Mouse (Mus musculus): ENCODE data around the gene Oaz2.

Oaz2 gene

DNA sequence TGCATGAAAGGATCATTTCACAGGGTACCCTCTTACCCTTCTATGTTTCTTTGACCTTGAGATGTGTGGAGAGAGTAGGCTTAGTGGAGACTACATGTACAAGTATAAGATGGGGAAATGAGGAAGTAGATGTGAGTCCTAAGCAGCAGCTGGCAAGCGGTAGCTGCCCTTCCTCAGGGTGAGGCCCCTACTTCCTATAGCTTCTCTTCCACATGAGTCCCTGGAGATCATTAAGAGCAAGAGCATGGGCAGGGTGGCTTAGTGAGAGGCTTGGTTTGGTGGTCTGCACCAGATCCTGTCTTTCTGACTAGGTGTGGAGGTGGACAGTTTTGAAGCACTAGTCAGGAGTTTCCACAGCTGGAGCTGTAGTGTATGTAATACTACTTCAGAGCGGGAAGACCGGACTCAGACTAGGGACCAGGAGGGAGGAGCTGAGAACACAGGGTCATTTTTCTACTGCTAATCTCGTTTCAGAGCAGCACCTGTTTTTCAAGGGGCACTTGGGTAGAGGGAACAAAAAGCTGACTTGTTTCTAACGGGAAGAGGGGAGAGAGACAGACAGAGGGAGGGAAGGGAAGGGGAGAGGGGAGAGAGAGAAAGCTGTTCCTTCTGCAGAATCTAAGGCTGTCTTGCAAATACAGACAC, 25.3 kb downstream of the Oaz2 start:
- DNase-seq (ENCODE audit: low spot score): no peak

DNA sequence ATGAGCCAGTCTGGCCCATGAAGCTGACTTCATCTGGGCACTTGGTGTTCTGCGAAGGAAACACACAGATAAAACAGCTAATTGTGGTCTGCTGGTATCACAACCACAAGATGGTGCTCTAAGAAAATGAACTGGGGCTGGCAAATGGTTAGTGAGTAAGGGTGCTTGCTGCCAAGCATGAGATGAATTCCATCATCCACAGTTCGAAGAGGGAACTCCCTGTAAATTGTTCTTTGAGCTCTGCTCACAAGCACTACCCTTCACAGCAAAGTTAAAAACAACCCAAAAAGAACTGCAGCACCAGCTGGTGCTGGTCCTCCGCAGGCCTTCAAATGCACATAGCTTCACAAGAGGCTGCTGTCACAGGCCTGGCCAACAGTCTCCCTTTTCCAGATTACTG, 27.8 kb downstream of the Oaz2 start:
- peak; percentile 68 for DNase-seq (ENCODE audit: low spot score)

- DNase-seq (ENCODE audit: low spot score): peak; percentile 71
Measured at GRCm38 (mm10) chr9:65696337-65696736, 28.5 kb downstream of the Oaz2 start.

- no peak for DNase-seq (ENCODE audit: low spot score)
Measured at GRCm38 (mm10) chr9:65697356-65697755, 29.6 kb downstream of the Oaz2 start.

DNA sequence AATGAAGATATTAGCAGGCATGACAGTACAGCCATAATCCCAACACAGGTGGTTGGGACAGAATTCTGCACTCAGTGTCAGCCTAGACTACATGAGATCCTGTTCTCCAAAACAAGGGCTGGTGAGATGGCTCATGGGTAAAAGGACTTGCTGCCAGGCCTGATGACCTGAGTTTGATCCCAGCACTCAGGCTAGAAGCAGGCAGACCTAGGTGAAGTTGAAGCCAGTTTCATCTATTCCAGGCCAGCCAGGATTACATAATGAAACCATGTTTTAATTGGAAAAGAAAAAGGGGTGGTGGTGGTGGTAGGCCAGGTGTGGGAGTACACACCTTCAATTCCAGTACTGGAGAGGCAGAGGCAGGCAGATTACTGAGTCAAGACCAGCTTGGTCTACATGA, 30.2 kb downstream of the Oaz2 start:
- DNase-seq (ENCODE audit: low spot score): no peak

GRCm38 (mm10) chr9:65700504-65700903, 32.7 kb downstream of the Oaz2 start:
- no peak for DNase-seq (ENCODE audit: low spot score)

GRCm38 (mm10) chr9:65702286-65702685, 34.5 kb downstream of the Oaz2 start:
- peak; percentile 49 for DNase-seq (ENCODE audit: low spot score)

- DNase-seq (ENCODE audit: low spot score): no peak
Measured at GRCm38 (mm10) chr9:65703241-65703640, 35.4 kb downstream of the Oaz2 start.

DNA sequence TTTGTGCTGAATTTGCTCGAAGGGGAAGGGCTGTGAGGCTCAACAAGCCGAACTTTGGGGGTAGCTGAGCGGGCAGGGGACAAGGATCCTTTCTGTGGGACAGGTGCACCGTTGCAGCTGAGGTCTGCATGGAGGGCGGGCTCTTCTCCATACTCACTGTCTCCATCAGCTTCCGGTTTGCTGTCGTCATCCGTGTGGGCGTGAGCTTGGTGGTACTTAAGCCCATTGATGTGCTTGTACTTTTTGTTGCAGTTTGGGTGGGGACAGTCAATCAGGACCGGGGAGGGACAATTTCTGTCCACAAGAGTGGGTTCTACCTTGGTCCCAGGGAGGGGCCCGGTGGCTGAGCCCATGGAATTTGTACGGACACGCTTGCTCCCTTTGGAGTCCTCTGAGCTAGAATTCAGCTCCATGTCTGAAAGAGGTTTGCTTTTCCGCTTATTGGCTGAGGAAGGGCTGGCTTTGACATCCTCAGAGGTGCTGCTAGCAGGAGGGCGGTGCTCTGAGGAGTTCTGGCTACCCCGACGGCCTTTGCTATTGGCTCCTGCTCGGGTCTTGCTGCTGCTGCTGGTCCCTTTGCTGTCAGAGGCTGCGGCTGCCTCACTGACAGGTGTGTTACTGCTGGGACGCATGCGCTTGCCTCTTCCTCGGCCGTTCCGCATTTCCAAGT, 36.3 kb downstream of the Oaz2 start:
- DNase-seq (ENCODE audit: low spot score): no peak

- DNase-seq (ENCODE audit: low spot score): no peak
Measured at GRCm38 (mm10) chr9:65718195-65718594, 50.4 kb downstream of the Oaz2 start.

DNA sequence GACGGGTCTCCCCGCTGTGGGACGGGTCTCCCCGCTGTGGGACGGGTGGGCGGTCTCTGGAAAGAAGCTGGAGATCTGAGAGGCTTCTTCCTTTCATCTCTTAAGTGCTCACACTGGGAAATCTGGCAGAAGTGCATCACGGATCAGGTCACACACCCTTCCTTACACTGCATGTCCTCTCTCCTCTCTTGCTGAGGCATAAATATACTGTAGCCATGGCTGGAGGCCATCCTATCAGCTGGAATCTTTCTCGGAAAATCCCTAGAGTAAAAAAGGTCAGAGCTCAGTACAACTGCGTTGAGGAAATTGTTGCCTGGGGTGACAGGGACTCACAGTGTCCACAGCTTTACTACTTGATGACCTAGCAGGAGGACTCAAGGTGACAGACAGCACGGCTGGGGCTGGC, 53.4 kb downstream of the Oaz2 start:
- DNase-seq (ENCODE audit: low spot score): peak; percentile 24

DNA sequence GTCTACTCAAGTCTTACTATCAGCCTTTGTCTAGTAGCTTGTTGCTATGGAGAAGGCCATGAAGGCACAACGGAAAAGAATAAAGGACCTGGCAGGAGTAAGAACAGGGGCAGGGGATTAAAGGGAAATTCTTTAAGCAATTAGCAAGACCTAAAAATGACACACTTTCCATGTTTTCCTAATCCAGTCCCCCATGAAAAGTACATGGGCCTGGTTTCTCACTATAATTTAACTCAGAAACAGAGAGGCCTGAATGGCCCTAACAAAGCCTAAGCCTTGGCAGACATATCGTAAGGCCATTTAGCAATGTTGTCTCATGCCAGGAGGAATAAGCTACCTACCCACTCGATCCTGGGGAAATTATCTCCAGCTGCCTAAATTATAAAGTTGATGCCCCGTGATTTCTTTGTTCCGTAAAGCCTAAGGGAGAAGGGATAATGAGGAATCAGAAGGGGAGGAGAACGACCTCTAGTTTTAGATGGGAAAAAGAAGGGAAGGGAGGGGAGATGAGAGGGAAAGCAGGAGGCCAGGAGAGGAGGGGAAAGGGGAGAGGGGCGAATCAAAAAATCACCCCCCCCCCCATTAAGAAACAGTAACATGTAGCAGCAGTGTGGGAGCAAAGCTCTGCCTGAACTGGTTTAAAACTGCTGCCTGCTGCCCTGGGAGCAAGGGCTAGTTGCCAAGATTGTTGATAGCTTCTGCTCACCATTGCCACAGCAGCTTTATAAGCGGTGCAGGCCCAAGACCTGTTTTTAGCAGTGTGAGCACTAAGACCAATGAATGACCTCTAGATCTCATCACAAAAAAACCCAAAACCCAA, 56.9 kb downstream of the Oaz2 start:
- DNase-seq (ENCODE audit: low spot score): peak; percentile 51

DNA sequence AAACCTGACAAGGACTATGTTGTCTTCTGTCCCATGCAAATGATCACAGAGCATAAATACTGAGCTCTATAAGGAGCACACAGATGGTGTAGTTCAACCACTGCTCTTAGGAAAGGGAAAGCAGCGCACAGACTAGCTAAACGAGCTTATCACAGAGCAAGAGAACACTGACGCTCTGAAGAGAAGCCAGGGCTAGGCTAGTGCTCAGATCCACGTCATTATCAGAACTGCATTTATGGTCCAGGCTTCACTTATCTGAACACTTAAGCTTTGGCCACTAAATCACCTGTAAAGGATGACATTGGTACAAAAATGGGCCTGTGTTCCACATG, 57.5 kb downstream of the Oaz2 start:
- DNase-seq (ENCODE audit: low spot score): no peak

DNA sequence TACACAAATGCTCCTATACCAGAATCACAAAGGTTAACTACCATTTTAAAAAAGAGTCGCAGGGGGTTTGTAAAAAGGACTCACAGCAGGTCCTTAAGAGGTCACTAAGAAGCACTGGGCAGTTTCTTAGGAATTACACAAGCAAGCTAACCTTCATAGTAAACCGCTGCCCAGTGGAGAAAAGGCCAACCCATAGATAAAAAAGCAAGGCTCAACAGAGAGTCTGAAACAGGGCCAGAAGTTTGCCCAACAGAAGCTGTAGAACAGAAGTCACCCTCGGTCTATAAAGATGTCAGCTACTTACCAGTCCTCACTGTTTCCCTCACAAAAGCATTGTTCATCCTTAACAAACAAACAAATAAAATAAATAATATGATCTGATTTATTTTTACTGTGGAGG, 58.6 kb downstream of the Oaz2 start:
- DNase-seq (ENCODE audit: low spot score): no peak

DNA sequence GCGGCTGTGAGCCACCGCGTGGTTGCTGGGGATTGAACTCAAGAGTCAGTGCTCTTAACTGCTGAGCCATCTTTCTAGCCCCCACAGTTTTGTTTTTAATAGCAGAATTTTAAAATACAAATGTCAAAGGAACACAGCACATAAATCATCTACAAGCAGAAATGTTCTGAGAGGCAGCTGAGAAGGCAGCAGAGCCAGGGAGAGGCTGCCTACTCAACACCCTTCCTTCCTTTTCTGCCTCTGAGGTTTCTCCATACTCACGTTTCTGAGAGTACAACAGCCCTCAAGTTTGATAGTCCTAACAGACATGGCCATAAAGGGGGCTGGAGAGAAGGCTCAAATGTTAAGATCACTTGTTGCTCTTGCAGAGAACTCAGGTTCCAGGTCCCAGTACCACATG, 59.7 kb downstream of the Oaz2 start:
- DNase-seq (ENCODE audit: low spot score): no peak

GRCm38 (mm10) chr9:65728588-65728987, 60.8 kb downstream of the Oaz2 start:
- no peak for DNase-seq (ENCODE audit: low spot score)

GRCm38 (mm10) chr9:65734931-65735330, 67.1 kb downstream of the Oaz2 start:
- peak; percentile 38 for DNase-seq (ENCODE audit: low spot score)
